Mouse (Mus musculus): ENCODE measurements at regions not wholly inside any gene's neighbourhood (a gene's known extent, or its start where the extent isn't known, plus 50 kb on each side); places are given as distances from the start of the nearest gene placed in this dataset.

- Histone ChIP-seq H3K27me3 (ENCODE audit: insufficient read depth, poor library complexity, severe bottlenecking) (no peaks in the 10 kb centered on the region), H3K9me3 (no peaks in the 10 kb centered on the region), H3K27ac (no peak overlapping the region), H3K4me1 (peaks cover 21% of the 10 kb centered on the region; the same call in 1 of the 2 replicates), H3K36me3 (no peaks in the 10 kb centered on the region), H3K4me3 (no peak overlapping the region)
- 71% methylated on average over 12 of the region's 12 CpGs for WGBS
- no peak for DNase-seq (ENCODE audit: low spot score)
These were observed 133.0 kb downstream of the Bcas1 start for GRCm38 (mm10) chr2:170294657-170295056.

GRCm38 (mm10) chr2:170291841-170292655 lies 135.6 kb downstream of the Bcas1 start:
- no peak overlapping the region for H3K4me3 ChIP-seq
- 25% methylated on average over 6 of the region's 6 CpGs for WGBS
- H3K27ac ChIP-seq, result no peak overlapping the region; the same call in 1 of the 2 replicates
- peaks cover 34% of the 10 kb centered on the region for H3K4me1 ChIP-seq
- H3K27me3 ChIP-seq (ENCODE audit: insufficient read depth, poor library complexity, severe bottlenecking), result no peaks in the 10 kb centered on the region
- no peaks in the 10 kb centered on the region for H3K9me3 ChIP-seq
- DNase-seq (ENCODE audit: low spot score), result no peak
- no peaks in the 10 kb centered on the region for H3K36me3 ChIP-seq

GRCm38 (mm10) chr2:170289378-170289960 lies 138.2 kb downstream of the Bcas1 start:
- no peak for DNase-seq (ENCODE audit: low spot score)
- Histone ChIP-seq H3K27ac (no peak overlapping the region), H3K36me3 (no peaks in the 10 kb centered on the region), H3K27me3 (ENCODE audit: insufficient read depth, poor library complexity, severe bottlenecking) (no peaks in the 10 kb centered on the region), H3K4me1 (peaks cover 43% of the 10 kb centered on the region), H3K4me3 (no peak overlapping the region), H3K9me3 (no peaks in the 10 kb centered on the region)
- WGBS, result 72% methylated on average over 9 of the region's 9 CpGs

- no peak overlapping the region for H3K4me3 ChIP-seq
- no peaks in the 10 kb centered on the region for H3K27me3 ChIP-seq (ENCODE audit: insufficient read depth, poor library complexity, severe bottlenecking)
- peak overlapping the region; percentile 77; the same call in 1 of the 2 replicates for H3K27ac ChIP-seq
- no peaks in the 10 kb centered on the region for H3K36me3 ChIP-seq
- 71% methylated on average over 7 of the region's 7 CpGs for WGBS
- H3K9me3 ChIP-seq, result no peaks in the 10 kb centered on the region
- peaks cover 43% of the 10 kb centered on the region for H3K4me1 ChIP-seq
- no peak for DNase-seq (ENCODE audit: low spot score)
These were observed 138.9 kb downstream of the Bcas1 start for GRCm38 (mm10) chr2:170288787-170289186.

- WGBS, result 7% methylated on average over 11 of the region's 11 CpGs
- peaks cover 43% of the 10 kb centered on the region for H3K4me1 ChIP-seq
- H3K9me3 ChIP-seq, result no peaks in the 10 kb centered on the region
- peak overlapping the region; percentile 65 for H3K4me3 ChIP-seq
- H3K36me3 ChIP-seq, result no peaks in the 10 kb centered on the region
- peak overlapping the region; percentile 77 for H3K27ac ChIP-seq
- DNase-seq (ENCODE audit: low spot score), result no peak
- no peaks in the 10 kb centered on the region for H3K27me3 ChIP-seq (ENCODE audit: insufficient read depth, poor library complexity, severe bottlenecking)
These were observed 139.4 kb downstream of the Bcas1 start for GRCm38 (mm10) chr2:170288196-170288595.

- under 1% methylated on average over 27 of the region's 27 CpGs for WGBS
- no peak for DNase-seq (ENCODE audit: low spot score)
- H3K4me3 ChIP-seq, result peak overlapping the region; percentile 65
- H3K27me3 ChIP-seq (ENCODE audit: insufficient read depth, poor library complexity, severe bottlenecking), result no peaks in the 10 kb centered on the region
- H3K27ac ChIP-seq, result peak overlapping the region; percentile 85
- H3K9me3 ChIP-seq, result no peaks in the 10 kb centered on the region
- H3K36me3 ChIP-seq, result no peaks in the 10 kb centered on the region
- peaks cover 39% of the 10 kb centered on the region for H3K4me1 ChIP-seq
These were observed 139.5 kb upstream of the Zfp217 start for GRCm38 (mm10) chr2:170287301-170287885.

GRCm38 (mm10) chr2:170286773-170287172 lies 138.9 kb upstream of the Zfp217 start:
- H3K27ac ChIP-seq, result peak overlapping the region; percentile 85
- no peak for DNase-seq (ENCODE audit: low spot score)
- H3K27me3 ChIP-seq (ENCODE audit: insufficient read depth, poor library complexity, severe bottlenecking), result no peaks in the 10 kb centered on the region
- WGBS, result 4% methylated on average over 8 of the region's 8 CpGs
- H3K9me3 ChIP-seq, result no peaks in the 10 kb centered on the region
- peaks cover 33% of the 10 kb centered on the region for H3K4me1 ChIP-seq
- H3K4me3 ChIP-seq, result peak overlapping the region; percentile 65
- no peaks in the 10 kb centered on the region for H3K36me3 ChIP-seq

GRCm38 (mm10) chr2:170282463-170282862 lies 134.6 kb upstream of the Zfp217 start:
- 73% methylated on average over 6 of the region's 6 CpGs for WGBS
- Histone ChIP-seq H3K27ac (no peak overlapping the region), H3K36me3 (no peaks in the 10 kb centered on the region), H3K4me1 (peaks cover 31% of the 10 kb centered on the region), H3K9me3 (no peaks in the 10 kb centered on the region), H3K4me3 (no peak overlapping the region), H3K27me3 (ENCODE audit: insufficient read depth, poor library complexity, severe bottlenecking) (no peaks in the 10 kb centered on the region)
- no peak for DNase-seq (ENCODE audit: low spot score)

GRCm38 (mm10) chr2:170281311-170282008 lies 133.6 kb upstream of the Zfp217 start:
- Histone ChIP-seq H3K9me3 (no peaks in the 10 kb centered on the region), H3K27me3 (ENCODE audit: insufficient read depth, poor library complexity, severe bottlenecking) (no peaks in the 10 kb centered on the region), H3K4me3 (no peak overlapping the region), H3K4me1 (peaks cover 24% of the 10 kb centered on the region), H3K36me3 (no peaks in the 10 kb centered on the region), H3K27ac (no peak overlapping the region)
- no peak for DNase-seq (ENCODE audit: low spot score)
- WGBS, result 77% methylated on average over 6 of the region's 6 CpGs

- H3K27me3 ChIP-seq (ENCODE audit: insufficient read depth, poor library complexity, severe bottlenecking), result no peaks in the 10 kb centered on the region
- peaks cover 21% of the 10 kb centered on the region for H3K4me1 ChIP-seq
- no peak overlapping the region for H3K27ac ChIP-seq
- WGBS, result 82% methylated on average over 6 of the region's 6 CpGs
- DNase-seq (ENCODE audit: low spot score), result no peak
- no peaks in the 10 kb centered on the region for H3K9me3 ChIP-seq
- H3K4me3 ChIP-seq, result no peak overlapping the region
- no peaks in the 10 kb centered on the region for H3K36me3 ChIP-seq
These were observed 132.8 kb upstream of the Zfp217 start for GRCm38 (mm10) chr2:170280733-170281132.

- Histone ChIP-seq H3K4me1 (peaks cover 21% of the 10 kb centered on the region), H3K36me3 (no peaks in the 10 kb centered on the region), H3K27me3 (ENCODE audit: insufficient read depth, poor library complexity, severe bottlenecking) (no peaks in the 10 kb centered on the region), H3K9me3 (no peaks in the 10 kb centered on the region), H3K4me3 (no peak overlapping the region), H3K27ac (0 out of 2 replicates have a peak overlapping the region, but pooled peaks have one; percentile 36)
- DNase-seq (ENCODE audit: low spot score), result no peak
- WGBS, result 28% methylated on average over 8 of the region's 8 CpGs
These were observed 130.0 kb upstream of the Zfp217 start for GRCm38 (mm10) chr2:170277896-170278295.

- 80% methylated on average over 18 of the region's 18 CpGs for WGBS
- Histone ChIP-seq H3K36me3 (no peaks in the 10 kb centered on the region), H3K4me3 (no peak overlapping the region), H3K9me3 (no peaks in the 10 kb centered on the region), H3K27me3 (ENCODE audit: insufficient read depth, poor library complexity, severe bottlenecking) (no peaks in the 10 kb centered on the region), H3K4me1 (peaks cover 21% of the 10 kb centered on the region), H3K27ac (no peak overlapping the region)
- DNase-seq (ENCODE audit: low spot score), result no peak
These were observed 129.4 kb upstream of the Zfp217 start for GRCm38 (mm10) chr2:170277182-170277767.
